Mouse (Mus musculus) left cerebral cortex, adult 9 months (tissue): ENCODE results near the gene Olfr1087.
"Not testable (repeated sequence)": the region's sequence is repeated elsewhere in the genome, so short reads cannot be mapped to it uniquely, and the experiment has no call there.

Source experiments
- DNase-seq, 2 experiments: peaks; one replicate each; pipeline ENCODE4 v3.0.0; 2022; ENCODE audit warnings: low spot score in 2 of 2

Olfr1087 gene

DNA sequence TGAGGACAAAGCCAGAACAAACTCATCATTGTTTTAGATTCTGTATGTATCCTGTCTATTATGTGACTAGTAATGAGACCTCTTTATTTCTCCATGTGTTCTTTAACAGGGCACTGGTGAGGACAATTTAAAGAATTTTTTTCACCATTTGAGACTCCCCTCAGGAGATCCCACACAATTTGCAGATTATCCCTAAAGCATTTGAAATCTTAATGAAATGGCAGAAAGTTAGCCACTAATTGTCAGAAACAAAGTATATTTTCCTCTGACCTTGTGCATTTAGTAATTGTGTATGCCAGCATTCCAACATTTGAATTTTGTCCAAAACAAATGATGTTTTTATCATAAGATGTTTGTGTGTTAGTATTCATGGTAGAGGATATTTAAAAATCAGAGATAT is at the start of gene Olfr1087:
Gene Olfr1087, minus strand, starts transcription at position 101 of the 400 bp plus-strand sequence.
- DNase-seq = no peak

DNA sequence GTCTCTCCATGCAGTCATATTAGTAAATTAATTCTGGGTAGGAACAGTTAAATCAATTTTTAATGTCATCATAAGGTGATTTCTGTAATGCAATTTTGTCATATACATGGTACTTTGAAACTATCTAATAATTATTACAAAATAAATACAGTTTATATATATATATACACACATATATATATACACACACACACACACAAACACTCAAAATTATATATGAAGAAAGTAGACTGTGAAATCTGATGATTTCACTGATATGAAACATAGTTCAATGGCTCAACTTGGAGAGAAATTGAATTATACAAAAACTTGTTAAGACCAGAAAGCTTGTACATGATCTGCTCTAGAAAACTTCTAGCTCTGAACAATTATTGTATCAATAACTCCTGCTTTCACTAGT is 35.4 kb upstream of the Olfr1087 start, which contains the start of gene Olfr1089:
Gene Olfr1089, minus strand, starts transcription at position 101 of the 400 bp plus-strand sequence.
- no peak for DNase-seq

DNA sequence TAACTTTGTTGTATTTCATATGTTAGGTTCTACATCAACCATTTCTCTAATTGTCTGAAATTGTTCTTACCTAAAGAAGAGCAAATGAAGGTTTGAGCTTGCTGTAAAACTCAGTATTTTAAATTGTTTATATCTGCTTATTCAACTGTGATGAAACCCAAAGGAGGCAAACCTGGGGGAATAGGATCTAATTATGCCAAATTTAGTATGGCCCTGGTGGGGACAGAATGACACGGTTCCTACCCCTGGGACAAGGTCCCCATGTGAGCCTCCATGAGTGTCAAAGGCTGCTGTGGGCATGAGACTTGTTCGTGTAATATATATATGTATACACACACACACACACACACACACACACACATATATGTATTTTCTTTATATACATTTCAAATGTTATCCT is 18.2 kb downstream of the Olfr1087 start, which contains the start of gene Olfr1086:
Gene Olfr1086, minus strand, starts transcription at position 101 of the 400 bp plus-strand sequence.
- no peak for DNase-seq

DNA sequence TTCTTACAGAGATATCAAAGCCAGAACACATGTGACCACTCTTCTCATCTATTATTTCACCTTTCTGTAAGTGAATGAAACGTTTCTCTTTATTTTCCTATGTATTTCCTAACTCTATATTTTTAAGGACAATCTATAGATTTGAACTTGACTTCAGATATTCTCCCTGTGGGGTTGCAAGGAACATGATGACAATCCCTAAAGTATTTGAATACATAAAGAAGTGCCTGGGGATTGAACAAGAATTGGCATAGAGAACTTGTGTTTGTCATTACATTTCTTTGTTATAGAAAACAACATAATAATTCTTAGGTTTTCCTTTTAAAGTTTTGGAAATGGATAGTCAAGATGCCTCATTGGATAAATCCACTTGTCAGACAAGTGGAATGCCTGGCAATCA is 36.3 kb downstream of the Olfr1087 start, which contains the start of gene Olfr1085:
Gene Olfr1085, minus strand, starts transcription at position 101 of the 400 bp plus-strand sequence.
- no peak for DNase-seq

DNA sequence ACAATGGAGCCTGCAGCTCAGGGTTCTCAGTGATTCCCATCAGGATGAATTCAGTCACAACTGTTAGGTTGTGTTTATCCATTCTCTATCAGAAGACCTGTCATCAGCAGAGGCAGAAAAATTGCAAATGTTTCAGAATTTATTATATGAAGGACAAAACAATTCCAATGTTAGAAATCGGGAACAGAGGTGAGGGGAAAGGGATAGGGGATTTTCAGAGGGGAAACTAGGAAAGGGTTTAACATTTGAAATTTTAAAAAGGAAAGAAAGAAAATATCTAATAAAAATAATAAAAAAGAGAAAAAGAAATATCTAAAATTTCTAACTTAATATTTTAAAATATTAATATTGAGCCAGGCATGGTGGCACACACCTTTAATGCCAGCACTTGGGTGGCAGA is 58.6 kb downstream of the Olfr1087 start, which contains the start of gene Olfr1084:
Gene Olfr1084, minus strand, starts transcription at position 101 of the 400 bp plus-strand sequence.
- DNase-seq = not testable (repeated sequence)
